17 mouse cellular contexts compared by ENCODE assay signal in genomic region chr3:122458743-122459142, GRCm38 (mm10).
DNase-seq lines count a peak whose midpoint lies in the region; ATAC-seq and TF ChIP-seq lines count a peak whose summit lies in the region.
"Had no signal": no experiment of that assay in that cellular context is flagged by ENCODE, and none has a peak within 500 bp of the region (broad histone marks: within the 10 kb centered on the region; RNA-seq: fewer than 3 reads in every experiment).

No protein-coding gene starts in this region.

- H3K9me3 ChIP-seq in kidney, embryonic 16.5 days (ENCODE audit: low read length) = no peaks in the 10 kb centered on the region
- H3K9me3 ChIP-seq in kidney, embryonic 15.5 days (replicated peaks) = no peaks in the 10 kb centered on the region
- H3K9me3 ChIP-seq in lung, postnatal 0 days (ENCODE audit: low read length) = no peaks in the 10 kb centered on the region
- H3K9me3 ChIP-seq: limb, embryonic 10.5 days; midbrain, embryonic 13.5 days; neural tube, embryonic 15.5 days had no signal

- H3K27ac ChIP-seq in kidney, embryonic 16.5 days (ENCODE audit: low read length) = peak overlapping the region; percentile 29; the same call in 1 of the 2 replicates
- H3K27ac ChIP-seq in kidney, embryonic 15.5 days = no peak overlapping the region
- H3K27ac ChIP-seq in lung, postnatal 0 days (ENCODE audit: low read length) = peak overlapping the region; percentile 85
- H3K27ac ChIP-seq: limb, embryonic 10.5 days; midbrain, embryonic 13.5 days; neural tube, embryonic 15.5 days had no signal

- peak; percentile 98 for TF ChIP-seq EP300 in lung, postnatal 0 days (IDR thresholded peaks at IDR 0.05)

- no peak overlapping the region for H3K4me3 ChIP-seq in kidney, embryonic 16.5 days (ENCODE audit: low read length)
- H3K4me3 ChIP-seq in kidney, embryonic 15.5 days (replicated peaks) = no peak overlapping the region
- H3K4me3 ChIP-seq in lung, postnatal 0 days (ENCODE audit: low read depth, low read length) = no peak overlapping the region
- H3K4me3 ChIP-seq: limb, embryonic 10.5 days; midbrain, embryonic 13.5 days; myocyte; neural tube, embryonic 15.5 days had no signal

- H3K36me3 ChIP-seq in kidney, embryonic 16.5 days (ENCODE audit: insufficient read depth, low read length) = no peaks in the 10 kb centered on the region
- H3K36me3 ChIP-seq in kidney, embryonic 15.5 days = no peaks in the 10 kb centered on the region
- H3K36me3 ChIP-seq in lung, postnatal 0 days (ENCODE audit: insufficient read depth, low read length) = no peaks in the 10 kb centered on the region
- H3K36me3 ChIP-seq: limb, embryonic 10.5 days; neural tube, embryonic 15.5 days had no signal

- WGBS in kidney, embryonic 16.5 days = 50% methylated on average over 8 of the region's 8 CpGs
- 72% methylated on average over 8 of the region's 8 CpGs for WGBS in kidney, embryonic 15.5 days
- WGBS in lung, postnatal 0 days = 28% methylated on average over 8 of the region's 8 CpGs

- no peaks in the 10 kb centered on the region for H3K27me3 ChIP-seq in kidney, embryonic 16.5 days (ENCODE audit: insufficient read depth, low read length)
- no peaks in the 10 kb centered on the region for H3K27me3 ChIP-seq in kidney, embryonic 15.5 days
- no peaks in the 10 kb centered on the region for H3K27me3 ChIP-seq in lung, postnatal 0 days (replicated peaks; ENCODE audit: insufficient read depth, low read length)
- H3K27me3 ChIP-seq: midbrain, embryonic 13.5 days; neural tube, embryonic 15.5 days had no signal

- TF ChIP-seq CTCF in lung, postnatal 0 days (IDR thresholded peaks at IDR 0.05) = no peak

- no peak overlapping the region for H3K4me2 ChIP-seq in kidney, embryonic 16.5 days (replicated peaks; ENCODE audit: low read depth, low read length)
- H3K4me2 ChIP-seq in kidney, embryonic 15.5 days = no peak overlapping the region
- no peak overlapping the region for H3K4me2 ChIP-seq in lung, postnatal 0 days (replicated peaks; ENCODE audit: low read depth, low read length)
- H3K4me2 ChIP-seq: liver, embryonic 11.5 days; midbrain, embryonic 13.5 days; neural tube, embryonic 15.5 days had no signal

- DNase-seq in urinary bladder, postnatal 14 days (ENCODE audit: low spot score) = peak; percentile 56
- no peak for DNase-seq in urinary bladder, postnatal 4 days (ENCODE audit: low spot score in 2 of 2)
- peak; percentile 85 for DNase-seq in lung, postnatal 0 days (ENCODE audit: low spot score)
- no peak for DNase-seq in layer of hippocampus, adult 9-11 months
- no peak for DNase-seq in yolk sac, embryonic 10.5 days (ENCODE audit: low spot score)
- DNase-seq: adrenal gland, adult 2 months; cerebellum, adult 11 months; cerebellum, postnatal 25 days; right cerebral cortex, postnatal 4 days had no signal

- no peak overlapping the region for H3K9ac ChIP-seq in kidney, embryonic 16.5 days (replicated peaks; ENCODE audit: low read length)
- H3K9ac ChIP-seq in kidney, embryonic 15.5 days = no peak overlapping the region
- H3K9ac ChIP-seq in lung, postnatal 0 days (replicated peaks; ENCODE audit: low read depth) = no peak overlapping the region
- H3K9ac ChIP-seq: midbrain, embryonic 13.5 days; neural tube, embryonic 15.5 days had no signal

- peaks cover 36% of the 10 kb centered on the region for H3K4me1 ChIP-seq in kidney, embryonic 16.5 days (ENCODE audit: insufficient read depth, low read length)
- peaks cover 43% of the 10 kb centered on the region for H3K4me1 ChIP-seq in kidney, embryonic 15.5 days
- H3K4me1 ChIP-seq in lung, postnatal 0 days (ENCODE audit: insufficient read depth, low read depth, low read length) = peaks cover 17% of the 10 kb centered on the region

- no peak for ATAC-seq in kidney, embryonic 16.5 days (ENCODE audit: low FRiP score, low TSS enrichment)
- no peak for ATAC-seq in kidney, embryonic 15.5 days (replicated peaks; ENCODE audit: low FRiP score)
- ATAC-seq in lung, postnatal 0 days = peak; percentile 91
- no peak for ATAC-seq in inflammation-experienced regulatory T-cells, adult 6 months
- ATAC-seq: midbrain, embryonic 13.5 days had no signal

Comparison
In these comparisons a context has a peak if more than half of its experiments do, and no peak if none do; other contexts are left out.
1. DNase-seq: peak in urinary bladder, postnatal 14 days (single experiment) and lung, postnatal 0 days (single experiment); none in urinary bladder, postnatal 4 days (0 of 2), layer of hippocampus, adult 9-11 months (single experiment) and yolk sac, embryonic 10.5 days (single experiment).